Mouse (Mus musculus) limb, embryonic 11.5 days (tissue): Measurements from ENCODE around the gene Rbfox3. TPM values are rescaled to one million over a fixed set of nuclear protein-coding genes. Genes with fewer than 3 reads are reported as not detected.

Source experiments
- ATAC-seq: fragments of 200-750 bp; cut with Nextera tagmentation; 2 replicates; pipeline ENCODE4 v1.8.0; 2017; ENCODE audit warnings: low read depth; ENCODE audit not compliant: insufficient number of reproducible peaks, low FRiP score, low TSS enrichment
- DNase-seq: peaks from one replicate; pipeline ENCODE4 v3.0.0-alpha.2; 2015; ENCODE audit warnings: low spot score
- H3K27ac ChIP-seq: fragments of 300-500 bp; sonication (generic); replicated peaks from 2 replicates; pipeline ENCODE4 v1.5.1; 2014; ENCODE audit warnings: low read depth, mild to moderate bottlenecking, low read length
- H3K27me3 ChIP-seq: fragments of 300-500 bp; sonication (generic); 2 replicates; pipeline ENCODE4 v1.6.1; 2014; ENCODE audit warnings: mild to moderate bottlenecking, low read length, mixed read lengths; ENCODE audit not compliant: control insufficient read depth, insufficient read depth
- H3K36me3 ChIP-seq: fragments of 300-500 bp; sonication (generic); 2 replicates; pipeline ENCODE4 v1.6.1; 2014; ENCODE audit warnings: mild to moderate bottlenecking, low read length, moderate library complexity, mixed read lengths; ENCODE audit not compliant: control insufficient read depth, insufficient read depth
- H3K4me1 ChIP-seq: fragments of 300-500 bp; sonication (generic); 2 replicates; pipeline ENCODE4 v1.6.1; 2014; ENCODE audit warnings: low read length, mixed read lengths; ENCODE audit not compliant: control insufficient read depth, insufficient read depth
- H3K4me2 ChIP-seq: fragments of 300-500 bp; sonication (generic); 2 replicates; pipeline ENCODE4 v1.6.1; 2014; ENCODE audit warnings: low read depth, mild to moderate bottlenecking, moderate library complexity; ENCODE audit not compliant: severe bottlenecking
- H3K4me3 ChIP-seq: fragments of 300-500 bp; sonication (generic); 2 replicates; pipeline ENCODE4 v1.5.1; 2014; ENCODE audit warnings: low read depth, low read length
- H3K9ac ChIP-seq: fragments of 300-500 bp; sonication (generic); 2 replicates; pipeline ENCODE4 v1.6.1; 2014; ENCODE audit warnings: mild to moderate bottlenecking, low read length
- H3K9me3 ChIP-seq: fragments of 300-500 bp; sonication (generic); 2 replicates; pipeline ENCODE4 v1.6.1; 2016; ENCODE audit warnings: low read length; ENCODE audit not compliant: control insufficient read depth
- WGBS: fragments of 180-500 bp; shearing (Covaris S2); extraction: QIAGEN DNeasy Blood & Tissue Kit; methylation state at CpG from one replicate; pipeline ENCODE4 v1.1.7; 2014; 5-methylcytosine and 5-hydroxymethylcytosine counted together
- polyA plus RNA-seq: library from polyadenylated mRNA; unstranded; fragments of >200 nt; fragmentation: Nextera tagmentation; extraction: Ambion mirVana; gene quantifications from 2 replicates; pipeline ENCODE4 v1.2.1, GENCODE M21; 2014

Rbfox3 gene
- polyA plus RNA-seq, 1 experiment from 2014 or later: 1.9 TPM

- no peak overlapping the region for H3K4me3 ChIP-seq
- no peak overlapping the region for H3K4me2 ChIP-seq
- WGBS: 58% methylated on average over 4 of the region's 4 CpGs
- H3K4me1 ChIP-seq: no peaks in the 10 kb centered on the region
- ATAC-seq (no peak), DNase-seq (no peak)
- H3K27me3 ChIP-seq: no peaks in the 10 kb centered on the region
- H3K9me3 ChIP-seq: no peaks in the 10 kb centered on the region
- no peak overlapping the region for H3K27ac ChIP-seq
- no peak overlapping the region for H3K9ac ChIP-seq
- H3K36me3 ChIP-seq: no peaks in the 10 kb centered on the region
Measured at GRCm38 (mm10) chr11:118838167-118838566, 73.2 kb downstream of the Rbfox3 start.

GRCm38 (mm10) chr11:118836889-118837288, 74.5 kb downstream of the Rbfox3 start:
- Histone ChIP-seq H3K4me3 (no peak overlapping the region), H3K4me2 (no peak overlapping the region), H3K27ac (no peak overlapping the region), H3K9me3 (no peaks in the 10 kb centered on the region), H3K4me1 (no peaks in the 10 kb centered on the region), H3K9ac (no peak overlapping the region), H3K27me3 (no peaks in the 10 kb centered on the region), H3K36me3 (no peaks in the 10 kb centered on the region)
- ATAC-seq: no peak
- no peak for DNase-seq
- WGBS: 72% methylated on average over 4 of the region's 4 CpGs

GRCm38 (mm10) chr11:118832793-118833481, 78.5 kb downstream of the Rbfox3 start:
- DNase-seq: no peak

GRCm38 (mm10) chr11:118831730-118832129, 79.7 kb downstream of the Rbfox3 start:
- no peak overlapping the region for H3K27ac ChIP-seq
- WGBS: 67% methylated on average over 7 of the region's 7 CpGs
- no peak overlapping the region for H3K4me2 ChIP-seq

More at GRCm38 (mm10) chr11:118832793-118833481, 78.5 kb downstream of the Rbfox3 start:
- H3K36me3 ChIP-seq: no peaks in the 10 kb centered on the region
- H3K27ac ChIP-seq: no peak overlapping the region
- H3K4me1 ChIP-seq: no peaks in the 10 kb centered on the region
- H3K4me2 ChIP-seq: no peak overlapping the region
- no peak overlapping the region for H3K9ac ChIP-seq
- no peaks in the 10 kb centered on the region for H3K9me3 ChIP-seq
- 70% methylated on average over 10 of the region's 10 CpGs for WGBS
- no peak for ATAC-seq
- H3K27me3 ChIP-seq: no peaks in the 10 kb centered on the region
- H3K4me3 ChIP-seq: no peak overlapping the region

GRCm38 (mm10) chr11:118825280-118826094, 85.9 kb downstream of the Rbfox3 start:
- H3K9me3 ChIP-seq: no peaks in the 10 kb centered on the region
- no peak overlapping the region for H3K4me3 ChIP-seq
- no peak overlapping the region for H3K9ac ChIP-seq
- DNase-seq (no peak), ATAC-seq (no peak)
- WGBS: 61% methylated on average over 25 of the region's 25 CpGs
- H3K27ac ChIP-seq: no peak overlapping the region
- H3K4me2 ChIP-seq: no peak overlapping the region
- no peaks in the 10 kb centered on the region for H3K36me3 ChIP-seq
- H3K4me1 ChIP-seq: no peaks in the 10 kb centered on the region
- H3K27me3 ChIP-seq: no peaks in the 10 kb centered on the region

More at GRCm38 (mm10) chr11:118831730-118832129, 79.7 kb downstream of the Rbfox3 start:
- no peak for DNase-seq
- no peak overlapping the region for H3K4me3 ChIP-seq
- no peaks in the 10 kb centered on the region for H3K36me3 ChIP-seq
- no peaks in the 10 kb centered on the region for H3K9me3 ChIP-seq
- H3K9ac ChIP-seq: no peak overlapping the region
- H3K4me1 ChIP-seq: no peaks in the 10 kb centered on the region
- no peaks in the 10 kb centered on the region for H3K27me3 ChIP-seq
- no peak for ATAC-seq

- Histone ChIP-seq H3K9me3 (no peaks in the 10 kb centered on the region), H3K4me2 (no peak overlapping the region), H3K36me3 (no peaks in the 10 kb centered on the region), H3K27me3 (no peaks in the 10 kb centered on the region), H3K9ac (no peak overlapping the region), H3K27ac (no peak overlapping the region), H3K4me3 (no peak overlapping the region), H3K4me1 (no peaks in the 10 kb centered on the region)
- ATAC-seq: no peak
- WGBS: 46% methylated on average over 2 of the region's 2 CpGs
- DNase-seq: no peak
Measured at GRCm38 (mm10) chr11:118821353-118821752, 90.0 kb downstream of the Rbfox3 start.

- DNase-seq (no peak), ATAC-seq (no peak)
- peaks cover 6% of the 10 kb centered on the region; the same call in 1 of the 2 replicates for H3K4me1 ChIP-seq
- H3K9ac ChIP-seq: no peak overlapping the region
- 96% methylated on average over 8 of the region's 8 CpGs for WGBS
- no peak overlapping the region for H3K27ac ChIP-seq
- no peaks in the 10 kb centered on the region for H3K27me3 ChIP-seq
- no peaks in the 10 kb centered on the region for H3K9me3 ChIP-seq
- H3K4me2 ChIP-seq: no peak overlapping the region
- H3K36me3 ChIP-seq: no peaks in the 10 kb centered on the region
- H3K4me3 ChIP-seq: no peak overlapping the region
Measured at GRCm38 (mm10) chr11:118818528-118818927, 92.9 kb downstream of the Rbfox3 start.

GRCm38 (mm10) chr11:118815118-118815517, 96.3 kb downstream of the Rbfox3 start:
- H3K4me2 ChIP-seq: no peak overlapping the region
- no peaks in the 10 kb centered on the region for H3K9me3 ChIP-seq
- ATAC-seq: no peak
- 84% methylated on average over 5 of the region's 5 CpGs for WGBS
- no peak overlapping the region for H3K27ac ChIP-seq
- peaks cover 6% of the 10 kb centered on the region; the same call in 1 of the 2 replicates for H3K4me1 ChIP-seq
- no peaks in the 10 kb centered on the region for H3K27me3 ChIP-seq
- no peak for DNase-seq
- no peak overlapping the region for H3K9ac ChIP-seq
- H3K4me3 ChIP-seq: no peak overlapping the region
- no peaks in the 10 kb centered on the region for H3K36me3 ChIP-seq
